Mouse (Mus musculus) midbrain, postnatal 0 days (tissue): ENCODE data around the gene Bbc3. TPM values are rescaled to one million over a fixed set of nuclear protein-coding genes. Genes with fewer than 3 reads are reported as not detected.

Experiments
- ATAC-seq: fragments of 200-750 bp; cut with Nextera tagmentation; 2 replicates; pipeline ENCODE4 v1.8.0; 2017; ENCODE audit warnings: moderate number of reproducible peaks, mild to moderate bottlenecking, moderate TSS enrichment, moderate library complexity; ENCODE audit not compliant: low FRiP score
- DNase-seq: peaks from one replicate; pipeline ENCODE4 v3.0.0-alpha.2; 2015; ENCODE audit warnings: low spot score
- H3K27ac ChIP-seq: fragments of 300-500 bp; sonication (generic); 2 replicates; pipeline ENCODE4 v1.5.1; 2014; ENCODE audit warnings: low read depth, mild to moderate bottlenecking, low read length, mixed read lengths
- H3K27me3 ChIP-seq: fragments of 300-500 bp; sonication (generic); 2 replicates; pipeline ENCODE4 v1.6.1; 2014; ENCODE audit warnings: low read length, control low read depth, mixed read lengths; ENCODE audit not compliant: insufficient read depth
- H3K36me3 ChIP-seq: fragments of 300-500 bp; sonication (generic); 2 replicates; pipeline ENCODE4 v1.6.1; 2014; ENCODE audit warnings: low read length, control low read depth, mixed read lengths; ENCODE audit not compliant: insufficient read depth
- H3K4me1 ChIP-seq: fragments of 300-500 bp; sonication (generic); 2 replicates; pipeline ENCODE4 v1.6.1; 2014; ENCODE audit warnings: mild to moderate bottlenecking, control low read depth, antibody characterized with exemption, low read length, mixed read lengths; ENCODE audit not compliant: insufficient read depth
- H3K4me2 ChIP-seq: fragments of 300-500 bp; sonication (generic); 2 replicates; pipeline ENCODE4 v1.6.1; 2014; ENCODE audit warnings: low read depth, mild to moderate bottlenecking, low read length, mixed read lengths; ENCODE audit not compliant: poor library complexity, severe bottlenecking
- H3K4me3 ChIP-seq: fragments of 300-500 bp; sonication (generic); 2 replicates; pipeline ENCODE4 v1.5.1; 2014; ENCODE audit warnings: low read depth, mild to moderate bottlenecking, low read length, moderate library complexity
- H3K9ac ChIP-seq: fragments of 300-500 bp; sonication (generic); replicated peaks from 2 replicates; pipeline ENCODE4 v1.6.1; 2014; ENCODE audit warnings: mild to moderate bottlenecking, low read length, moderate library complexity, mixed read lengths; ENCODE audit not compliant: poor library complexity, severe bottlenecking
- H3K9me3 ChIP-seq: fragments of 300-500 bp; sonication (generic); 2 replicates; pipeline ENCODE4 v1.6.1; 2016; ENCODE audit warnings: low read length, control low read depth
- CTCF ChIP-seq: IDR thresholded peaks from 2 replicates; pipeline ENCODE4 v1.5.1; 2016; ENCODE audit warnings: antibody characterized with exemption, mild to moderate bottlenecking
- WGBS: fragments of 180-500 bp; shearing (Covaris S2); extraction: QIAGEN DNeasy Blood & Tissue Kit; methylation state at CpG from one replicate; pipeline ENCODE4 v1.1.7; 2014; 5-methylcytosine and 5-hydroxymethylcytosine counted together
- polyA plus RNA-seq: library from polyadenylated mRNA; unstranded; fragments of >200 nt; fragmentation: Nextera tagmentation; extraction: Ambion mirVana; gene quantifications from 2 replicates; pipeline ENCODE4 v1.2.1, GENCODE M21; 2015
- total RNA-seq: library from RNA; depleted of rRNA; stranded (reverse); fragments of >200 nt; gene quantifications from 2 replicates; pipeline ENCODE4 v1.2.3, GENCODE M21; 2014

Bbc3 gene
- total and polyA plus RNA-seq, 2 experiments from 2014 or later = 38.9 to 45.1 TPM

DNA sequence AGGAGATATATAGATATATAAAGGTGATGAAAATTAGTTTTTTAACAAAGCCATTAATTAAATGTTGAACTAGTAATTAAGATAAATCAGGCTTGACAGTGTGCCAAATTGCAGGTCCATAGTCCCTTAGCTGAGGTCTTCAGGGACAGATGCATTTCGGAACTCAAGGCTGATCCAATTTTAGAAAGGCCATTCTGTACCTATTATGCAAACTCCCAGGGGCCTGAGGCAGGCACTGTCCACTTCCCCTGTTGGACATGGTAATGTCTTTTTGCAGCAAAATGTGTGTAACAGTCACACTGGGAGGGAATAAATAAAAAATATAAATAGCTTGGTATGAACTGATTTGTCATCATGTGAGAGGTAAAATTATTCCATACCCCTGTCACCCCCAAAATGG, 37.1 kb upstream of the Bbc3 start:
- TF ChIP-seq CTCF = no peak
- peak overlapping the region; percentile 96; the same call in 1 of the 2 replicates for H3K9ac ChIP-seq
- DNase-seq (no peak), ATAC-seq (no peak)
- peak overlapping the region; percentile 73; the same call in 1 of the 2 replicates for H3K4me3 ChIP-seq
- no peaks in the 10 kb centered on the region for H3K27me3 ChIP-seq
- peaks cover 5% of the 10 kb centered on the region; the same call in 1 of the 2 replicates for H3K4me1 ChIP-seq
- no peak overlapping the region for H3K27ac ChIP-seq
- peak overlapping the region; percentile 82 for H3K4me2 ChIP-seq
- no peaks in the 10 kb centered on the region for H3K9me3 ChIP-seq
- H3K36me3 ChIP-seq = peaks cover 9% of the 10 kb centered on the region
- 73% methylated on average over 1 of the region's 1 CpGs for WGBS

- 0% methylated on average over 40 of the region's 46 CpGs for WGBS
- H3K27me3 ChIP-seq = no peaks in the 10 kb centered on the region
- peaks cover 5% of the 10 kb centered on the region; the same call in 1 of the 2 replicates for H3K4me1 ChIP-seq
- peak overlapping the region; percentile 82 for H3K4me2 ChIP-seq
- H3K9ac ChIP-seq = peak overlapping the region; percentile 96
- H3K4me3 ChIP-seq = peak overlapping the region; percentile 73
- DNase-seq (peak; percentile 73), ATAC-seq (peak; percentile 76)
- H3K36me3 ChIP-seq = peaks cover 15% of the 10 kb centered on the region
- H3K9me3 ChIP-seq = no peaks in the 10 kb centered on the region
- H3K27ac ChIP-seq = peak overlapping the region; percentile 96
- peak; percentile 42; the same call in 1 of the 2 replicates for TF ChIP-seq CTCF
Observed at GRCm38 (mm10) chr7:16272681-16273080, 35.5 kb upstream of the Bbc3 start.

GRCm38 (mm10) chr7:16273081-16273765, 35.0 kb upstream of the Bbc3 start, which contains the start of gene Inafm1:
Gene Inafm1 (minus strand): TSS chr7:16273617.
- H3K4me1 ChIP-seq = peaks cover 5% of the 10 kb centered on the region; the same call in 1 of the 2 replicates
- H3K9ac ChIP-seq = peak within 1 kb of the TSS; percentile 96
- H3K4me3 ChIP-seq = peak within 1 kb of the TSS; percentile 73
- H3K27me3 ChIP-seq = no peaks in the 10 kb centered on the region
- no peak for TF ChIP-seq CTCF
- H3K9me3 ChIP-seq = no peaks in the 10 kb centered on the region
- 1% methylated on average over 49 of the region's 49 CpGs for WGBS
- peak; percentile 85 for ATAC-seq
- peak; percentile 97 for DNase-seq
- H3K4me2 ChIP-seq = peak within 1 kb of the TSS; percentile 82
- peak within 1 kb of the TSS; percentile 96 for H3K27ac ChIP-seq
- H3K36me3 ChIP-seq = peaks cover 19% of the 10 kb centered on the region

DNA sequence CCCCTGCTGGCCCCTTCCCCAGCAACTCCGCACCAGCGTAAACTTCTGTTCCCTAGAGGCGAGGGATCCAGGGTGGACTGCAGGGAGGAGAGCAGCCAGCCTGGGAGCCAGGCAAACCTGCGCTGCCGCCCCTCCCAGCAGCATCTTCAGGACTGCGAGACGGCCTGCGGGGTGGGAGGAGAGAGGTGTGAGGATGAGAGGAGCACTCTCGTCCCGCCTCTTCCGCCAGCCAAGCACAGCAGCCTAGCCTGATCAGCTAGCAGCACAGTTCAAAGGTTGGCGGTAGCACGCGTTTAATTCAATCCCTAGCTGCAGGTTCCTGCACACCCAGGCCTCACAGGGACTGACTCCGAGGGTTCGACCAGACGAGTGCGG, 34.4 kb upstream of the Bbc3 start:
- Histone ChIP-seq H3K9me3 (no peaks in the 10 kb centered on the region), H3K4me2 (peak overlapping the region; percentile 82), H3K36me3 (peaks cover 20% of the 10 kb centered on the region), H3K27ac (peak overlapping the region; percentile 96), H3K27me3 (no peaks in the 10 kb centered on the region), H3K9ac (peak overlapping the region; percentile 96), H3K4me1 (peaks cover 5% of the 10 kb centered on the region; the same call in 1 of the 2 replicates), H3K4me3 (peak overlapping the region; percentile 73)
- no peak for TF ChIP-seq CTCF
- peak; percentile 77 for DNase-seq
- WGBS = 1% methylated on average over 18 of the region's 18 CpGs
- peak; percentile 72 for ATAC-seq

- no peak for ATAC-seq
- H3K9ac ChIP-seq = no peak overlapping the region
- H3K4me3 ChIP-seq = no peak overlapping the region
- no peaks in the 10 kb centered on the region for H3K27me3 ChIP-seq
- no peak overlapping the region for H3K27ac ChIP-seq
- peaks cover 5% of the 10 kb centered on the region; the same call in 1 of the 2 replicates for H3K4me1 ChIP-seq
- WGBS = 86% methylated on average over 9 of the region's 10 CpGs
- no peak for TF ChIP-seq CTCF
- peaks cover 20% of the 10 kb centered on the region for H3K36me3 ChIP-seq
- DNase-seq = no peak
- no peaks in the 10 kb centered on the region for H3K9me3 ChIP-seq
- H3K4me2 ChIP-seq = no peak overlapping the region
Observed at GRCm38 (mm10) chr7:16274922-16275890, 33.0 kb upstream of the Bbc3 start.
